Mouse (Mus musculus) leukemia stem cell, adult 10-12 weeks (primary cell): Measurements from ENCODE around the gene Pkn2. TPM values are rescaled to one million over a fixed set of nuclear protein-coding genes. Genes with fewer than 3 reads are reported as not detected.

ENCODE experiments used
- polyA plus RNA-seq: library from polyadenylated mRNA; stranded (reverse); fragments of >175 nt; gene quantifications from 2 replicates; pipeline ENCODE4 v1.2.3, GENCODE M21; 2012; ENCODE audit warnings: low replicate concordance

The Pkn2 gene
- 102 and 119 TPM in 2 replicates for polyA plus RNA-seq

DNA sequence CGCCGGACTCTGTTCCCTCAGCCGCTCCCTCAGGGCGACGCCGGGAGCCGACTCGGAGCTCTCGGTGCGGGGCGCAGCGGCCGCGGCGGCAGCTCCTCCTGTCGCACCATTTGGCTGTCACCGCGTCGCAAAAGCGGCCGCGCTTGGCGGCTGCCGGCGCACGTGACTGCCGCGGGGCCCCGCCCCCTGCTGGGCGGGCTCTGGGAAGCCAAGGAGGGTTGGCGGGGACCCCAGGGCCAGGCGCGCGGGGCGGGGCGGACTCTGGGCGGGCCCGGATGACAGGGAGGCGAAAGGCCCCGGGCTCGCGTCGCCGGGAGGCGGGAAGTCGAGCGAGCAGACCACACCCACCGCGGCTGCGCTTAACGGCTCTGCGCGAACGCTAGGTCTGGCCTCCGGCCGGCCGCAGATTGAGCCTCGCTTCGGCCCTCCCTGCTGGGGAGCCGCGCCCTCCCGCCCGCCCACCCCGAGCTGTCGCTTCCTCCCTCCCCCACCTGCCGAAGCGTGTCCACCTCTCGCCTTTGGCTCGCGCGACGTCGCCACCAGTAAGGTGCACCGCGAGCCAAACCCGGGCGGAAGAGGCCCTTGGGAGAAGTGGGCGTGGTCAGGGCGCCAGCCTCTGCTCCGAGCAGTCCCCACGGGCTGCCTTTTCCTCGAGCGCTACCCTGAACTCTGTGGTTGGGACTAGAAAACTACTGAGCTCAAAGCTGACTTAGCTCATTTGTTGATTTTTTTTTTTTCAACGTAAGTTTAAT lies at the start of gene Pkn2:
Gene Pkn2, minus strand, starts transcription at position 133 of the 752 bp plus-strand sequence.

DNA sequence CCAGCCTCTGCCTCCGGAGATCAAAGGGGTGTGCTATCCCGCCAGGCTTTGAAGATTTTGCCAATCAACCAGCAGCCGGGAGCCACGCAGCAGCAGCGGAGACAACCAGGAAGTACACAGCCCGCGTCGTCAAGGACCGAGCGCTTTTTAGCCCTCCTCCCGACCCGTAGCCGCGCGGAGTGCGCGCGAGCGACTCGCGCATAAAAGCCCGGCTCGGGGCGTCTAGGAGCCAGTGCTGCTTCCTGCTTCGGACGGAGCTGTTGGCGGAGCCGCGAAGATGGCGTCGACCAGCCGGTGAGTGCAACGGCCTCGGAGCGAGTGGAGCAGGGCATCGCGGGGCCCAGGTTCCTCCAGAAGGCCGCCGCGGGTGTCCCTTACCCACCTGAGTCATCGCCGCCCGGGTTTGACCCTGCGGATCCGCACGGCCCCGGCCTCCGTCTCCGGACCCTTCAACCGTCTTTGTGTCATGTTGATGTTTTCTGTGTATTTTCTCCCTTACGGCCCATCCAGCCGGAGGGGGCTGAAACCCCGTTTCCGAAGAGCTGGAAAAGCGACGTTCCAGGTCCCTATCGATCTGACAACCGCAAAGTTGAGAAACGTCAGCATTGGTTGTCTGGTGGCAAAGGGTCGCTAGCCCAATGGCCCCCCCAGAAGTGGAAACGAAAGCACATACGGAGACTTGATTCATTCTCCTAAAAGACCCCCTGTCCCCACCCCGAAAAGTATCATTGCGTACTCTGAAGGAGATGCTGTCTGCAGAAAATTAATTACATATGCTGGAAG lies 116.6 kb downstream of the Pkn2 start, which contains the start of gene Gtf2b:
Gene Gtf2b, plus strand, starts transcription at position 51 of the 783 bp plus-strand sequence.

Other genes with a start within 250 kb of the Pkn2 start
- gene Kyat3, start 181.0 kb downstream of the Pkn2 start, polyA plus RNA-seq, result 0.41 and 1.4 TPM in 2 replicates
- 0.57 and 2.6 TPM in 2 replicates for gene Gtf2b, start 117.0 kb downstream of the Pkn2 start, polyA plus RNA-seq